Mouse (Mus musculus) C2C12 (cell line): ENCODE measurements at regions not wholly inside any gene's neighbourhood (a gene's known extent, or its start where the extent isn't known, plus 50 kb on each side); places are given as distances from the start of the nearest gene placed in this dataset.

Source experiments
- H3K27me3 ChIP-seq: one replicate; pipeline ENCODE4 v1.6.1; 2011; ENCODE audit not compliant: control insufficient read depth, insufficient read depth, insufficient read length
- H3K36me3 ChIP-seq: one replicate; pipeline ENCODE4 v1.6.1; 2011; ENCODE audit not compliant: control insufficient read depth, insufficient read depth
- H3K4me3 ChIP-seq: one replicate; pipeline ENCODE4 v1.5.1; 2011; ENCODE audit warnings: mild to moderate bottlenecking, control low read depth; ENCODE audit not compliant: poor library complexity, insufficient read depth, severe bottlenecking
- H3K79me2 ChIP-seq: one replicate; pipeline ENCODE4 v1.6.1; 2011; ENCODE audit not compliant: control insufficient read depth, insufficient read depth
- H3K79me3 ChIP-seq: one replicate; pipeline ENCODE4 v1.6.1; 2011; ENCODE audit warnings: low read depth, control low read depth
- H3ac ChIP-seq: one replicate; pipeline ENCODE3; 2011; ENCODE audit warnings: low read depth; ENCODE audit not compliant: control insufficient read depth, insufficient read length
- CEBPB ChIP-seq: IDR thresholded peaks from one replicate; pipeline ENCODE4 v1.6.1; 2011; ENCODE audit warnings: low read depth, mild to moderate bottlenecking, control low read depth, moderate library complexity
- CTCF ChIP-seq: IDR thresholded peaks from one replicate; pipeline ENCODE4 v1.5.1; 2011; ENCODE audit not compliant: control insufficient read depth, insufficient read depth, insufficient read length
- FOSL1 ChIP-seq: IDR thresholded peaks from one replicate; pipeline ENCODE4 v1.8.0; 2011; ENCODE audit warnings: mild to moderate bottlenecking, low read length; ENCODE audit not compliant: poor library complexity, insufficient read depth, severe bottlenecking
- MAX ChIP-seq: IDR thresholded peaks from one replicate; pipeline ENCODE4 v1.6.1; 2011; ENCODE audit warnings: mild to moderate bottlenecking, control low read depth
- MYOD1 ChIP-seq: IDR thresholded peaks from one replicate; pipeline ENCODE4 v1.6.1; 2011; ENCODE audit warnings: low read depth; ENCODE audit not compliant: control insufficient read depth, insufficient read length
- MYOG ChIP-seq: IDR thresholded peaks from one replicate; pipeline ENCODE4 v1.6.1; 2011; ENCODE audit not compliant: control insufficient read depth, insufficient read length; ENCODE audit errors: extremely low read depth
- USF1 ChIP-seq: IDR thresholded peaks from one replicate; pipeline ENCODE4 v1.6.1; 2011; ENCODE audit warnings: low read depth, mild to moderate bottlenecking, control low read depth, moderate library complexity

DNA sequence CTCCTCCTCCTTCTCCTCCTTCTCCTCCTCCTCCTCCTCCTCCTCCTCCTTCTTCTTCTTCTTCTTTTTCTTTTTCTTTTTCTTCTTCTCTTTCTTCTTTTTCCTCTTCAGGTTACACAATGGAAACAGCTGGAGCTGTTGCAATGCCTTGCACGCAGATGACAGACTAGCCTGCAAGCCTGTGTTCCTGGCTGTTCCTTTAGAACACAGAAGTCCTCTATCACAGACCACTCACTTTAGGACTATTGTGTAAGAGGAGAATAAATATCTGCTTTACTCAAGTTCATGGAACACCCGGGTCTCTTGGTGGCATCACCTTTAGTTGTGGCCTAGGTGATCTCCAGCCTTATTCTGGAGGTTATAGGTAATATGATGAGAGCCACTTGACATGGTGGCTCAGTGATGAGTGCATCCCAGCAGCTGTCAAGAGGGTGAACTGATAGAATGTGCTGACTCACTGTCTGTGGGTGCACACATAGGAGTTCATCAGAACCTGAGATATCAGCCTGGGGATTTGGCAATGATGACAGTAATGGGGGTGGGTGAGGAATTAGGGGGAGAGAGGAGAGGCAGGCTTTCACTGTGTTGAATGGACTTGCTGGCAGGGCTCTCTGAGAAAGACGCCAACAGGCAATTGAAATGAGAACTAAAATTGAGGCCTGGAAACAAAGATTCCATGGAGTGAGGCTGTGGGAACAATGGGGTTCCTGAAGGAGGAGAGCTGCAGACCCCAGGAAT lies 207.4 kb downstream of the Gm12728 start:
- Histone ChIP-seq H3K79me2 (no peaks in the 10 kb centered on the region), H3K27me3 (no peaks in the 10 kb centered on the region), H3ac (no peak overlapping the region), H3K4me3 (no peak overlapping the region), H3K79me3 (no peaks in the 10 kb centered on the region), H3K36me3 (no peaks in the 10 kb centered on the region)
- peak; percentile 75 for TF ChIP-seq MYOD1
- no peak for TF ChIP-seq MYOG

DNA sequence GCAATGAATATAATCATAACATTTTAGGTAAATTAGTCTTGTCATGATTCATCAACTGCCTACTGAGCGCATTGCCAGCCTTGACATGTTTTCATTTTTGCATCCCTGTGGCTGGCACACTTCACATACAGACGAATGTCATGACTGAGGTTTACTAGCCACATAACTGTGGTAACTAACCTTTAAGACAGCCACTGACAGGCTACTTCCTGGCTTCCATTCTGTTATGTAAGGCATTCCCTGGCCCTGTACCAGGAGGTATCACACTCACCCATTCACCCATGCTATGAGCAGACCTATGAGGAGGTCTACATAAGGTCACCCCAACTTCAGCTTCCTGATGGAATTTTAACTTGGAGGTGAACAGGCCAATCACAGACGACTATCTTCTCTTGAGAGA lies 212.8 kb downstream of the Gm12728 start:
- H3K36me3 ChIP-seq = no peaks in the 10 kb centered on the region
- no peaks in the 10 kb centered on the region for H3K27me3 ChIP-seq
- H3K79me3 ChIP-seq = no peaks in the 10 kb centered on the region
- H3K4me3 ChIP-seq = no peak overlapping the region
- no peaks in the 10 kb centered on the region for H3K79me2 ChIP-seq
- no peak overlapping the region for H3ac ChIP-seq
- TF ChIP-seq MAX = no peak
- no peak for TF ChIP-seq USF1
- TF ChIP-seq CEBPB = no peak
- no peak for TF ChIP-seq MYOD1
- no peak for TF ChIP-seq CTCF
- no peak for TF ChIP-seq MYOG
- TF ChIP-seq FOSL1 = no peak

DNA sequence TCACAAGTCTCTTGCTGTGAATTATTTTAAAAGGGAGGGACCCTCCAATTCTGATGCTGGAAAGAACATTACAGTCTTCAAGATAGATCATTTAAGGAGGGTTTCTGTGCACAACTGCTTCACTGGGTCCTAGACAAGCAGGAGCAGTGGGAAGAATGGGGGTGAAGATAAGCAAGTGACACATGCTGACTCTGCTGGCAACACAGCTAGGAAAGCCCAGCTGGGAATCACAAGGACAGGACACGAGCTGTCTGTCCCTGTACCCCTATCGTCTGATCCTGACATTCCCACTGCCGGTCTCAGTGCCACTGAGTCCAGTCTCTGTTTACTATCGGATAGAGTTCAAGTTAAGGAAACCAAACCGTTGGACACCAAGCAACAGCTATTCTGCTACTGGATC lies 216.3 kb downstream of the Gm12728 start:
- Histone ChIP-seq H3K4me3 (no peak overlapping the region), H3K27me3 (no peaks in the 10 kb centered on the region), H3ac (no peak overlapping the region), H3K36me3 (no peaks in the 10 kb centered on the region), H3K79me3 (no peaks in the 10 kb centered on the region), H3K79me2 (no peaks in the 10 kb centered on the region)
- TF ChIP-seq USF1 = no peak
- TF ChIP-seq MYOG = no peak
- TF ChIP-seq MYOD1 = no peak
- no peak for TF ChIP-seq FOSL1
- TF ChIP-seq CEBPB = no peak

- TF ChIP-seq CEBPB = no peak
- no peak overlapping the region for H3ac ChIP-seq
- H3K79me3 ChIP-seq = no peaks in the 10 kb centered on the region
- H3K79me2 ChIP-seq = no peaks in the 10 kb centered on the region
- H3K36me3 ChIP-seq = no peaks in the 10 kb centered on the region
- no peak overlapping the region for H3K4me3 ChIP-seq
- H3K27me3 ChIP-seq = no peaks in the 10 kb centered on the region
Measured at GRCm38 (mm10) chr4:106007334-106008190, 217.9 kb downstream of the Gm12728 start.

GRCm38 (mm10) chr4:106017065-106017646 lies 227.5 kb downstream of the Gm12728 start:
- H3K27me3 ChIP-seq = no peaks in the 10 kb centered on the region
- H3ac ChIP-seq = no peak overlapping the region
- no peak for TF ChIP-seq FOSL1
- TF ChIP-seq USF1 = no peak
- no peak for TF ChIP-seq MYOG
- TF ChIP-seq CEBPB = no peak
- no peak for TF ChIP-seq MYOD1
- no peak for TF ChIP-seq CTCF
- TF ChIP-seq MAX = no peak
- H3K79me3 ChIP-seq = no peaks in the 10 kb centered on the region
- H3K79me2 ChIP-seq = no peaks in the 10 kb centered on the region
- H3K36me3 ChIP-seq = no peaks in the 10 kb centered on the region
- H3K4me3 ChIP-seq = no peak overlapping the region

GRCm38 (mm10) chr4:106018936-106019335 lies 229.3 kb downstream of the Gm12728 start:
- no peaks in the 10 kb centered on the region for H3K27me3 ChIP-seq
- no peaks in the 10 kb centered on the region for H3K79me3 ChIP-seq
- H3K4me3 ChIP-seq = no peak overlapping the region
- H3K79me2 ChIP-seq = no peaks in the 10 kb centered on the region
- H3ac ChIP-seq = no peak overlapping the region
- no peaks in the 10 kb centered on the region for H3K36me3 ChIP-seq
- no peak for TF ChIP-seq MAX
- TF ChIP-seq CEBPB = no peak
- no peak for TF ChIP-seq MYOD1
- TF ChIP-seq CTCF = no peak
- no peak for TF ChIP-seq FOSL1
- no peak for TF ChIP-seq MYOG
- TF ChIP-seq USF1 = no peak
